Mouse (Mus musculus): ENCODE results near the gene Tnrc18. TPM values are rescaled to one million over a fixed set of nuclear protein-coding genes. Genes with fewer than 3 reads are reported as not detected.

The Tnrc18 gene
- polyA plus RNA-seq, 1 experiment from 2014 or later, result 8.9 TPM

DNA sequence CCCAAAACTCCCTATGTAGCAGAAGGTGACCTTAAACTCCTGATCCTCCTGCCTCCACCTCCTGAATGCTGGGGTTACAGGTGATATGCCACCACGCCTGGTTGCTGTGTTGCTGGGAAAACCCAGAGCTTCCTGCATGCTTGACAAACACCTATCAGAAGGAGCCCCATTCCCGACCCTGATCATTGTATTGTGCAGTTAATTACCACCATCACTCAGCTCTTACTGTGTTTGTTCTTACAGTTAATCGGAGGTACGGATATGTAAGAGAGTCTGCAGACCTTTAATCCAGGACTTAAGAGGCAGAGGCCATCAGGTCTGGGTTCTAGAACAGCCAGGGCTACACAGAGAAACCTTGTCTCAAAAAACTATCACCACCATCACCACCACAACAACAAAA, 18.2 kb downstream of the Tnrc18 start:
- peak overlapping the region; percentile 21; the same call in 1 of the 2 replicates for H3K27ac ChIP-seq
- no peaks in the 10 kb centered on the region for H3K9me3 ChIP-seq (replicated peaks)
- peak overlapping the region; percentile 50 for H3K4me3 ChIP-seq
- H3K9ac ChIP-seq, result peak overlapping the region; percentile 66
- WGBS (ENCODE audit: insufficient replicate concordance), result 80% methylated on average over 4 of the region's 4 CpGs
- no peaks in the 10 kb centered on the region for H3K36me3 ChIP-seq
- H3K4me1 ChIP-seq, result peaks cover 88% of the 10 kb centered on the region
- H3K4me2 ChIP-seq, result peak overlapping the region; percentile 71
- ATAC-seq, result no peak
- H3K27me3 ChIP-seq (replicated peaks), result no peaks in the 10 kb centered on the region

DNA sequence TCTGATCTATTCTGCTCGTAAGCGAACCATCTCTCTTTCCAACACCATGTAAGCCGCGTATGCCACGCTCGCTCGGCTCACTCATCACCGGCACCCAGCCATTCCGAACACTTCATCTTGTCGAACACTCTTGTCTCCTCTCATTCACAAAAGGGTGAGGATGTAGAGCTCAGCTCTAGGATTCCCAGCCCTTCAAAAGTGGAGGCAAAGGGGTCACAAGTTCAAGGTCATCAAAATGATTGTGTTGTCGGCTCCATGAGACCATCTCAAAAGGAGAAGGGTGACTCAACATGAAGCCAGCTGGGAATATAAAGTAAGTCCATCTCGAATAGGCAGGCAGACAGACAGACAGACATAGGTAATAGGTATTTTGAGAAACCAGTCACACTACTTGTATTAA, 19.3 kb downstream of the Tnrc18 start:
- peaks cover 86% of the 10 kb centered on the region for H3K4me1 ChIP-seq
- no peaks in the 10 kb centered on the region for H3K9me3 ChIP-seq (replicated peaks)
- H3K4me2 ChIP-seq, result 0 out of 2 replicates have a peak overlapping the region, but pooled peaks have one; percentile 71
- H3K27ac ChIP-seq, result no peak overlapping the region
- no peaks in the 10 kb centered on the region for H3K27me3 ChIP-seq (replicated peaks)
- WGBS (ENCODE audit: insufficient replicate concordance), result 86% methylated on average over 12 of the region's 12 CpGs
- H3K4me3 ChIP-seq, result no peak overlapping the region
- no peaks in the 10 kb centered on the region; the same call in 1 of the 2 replicates for H3K36me3 ChIP-seq
- no peak for ATAC-seq
- no peak overlapping the region for H3K9ac ChIP-seq

DNA sequence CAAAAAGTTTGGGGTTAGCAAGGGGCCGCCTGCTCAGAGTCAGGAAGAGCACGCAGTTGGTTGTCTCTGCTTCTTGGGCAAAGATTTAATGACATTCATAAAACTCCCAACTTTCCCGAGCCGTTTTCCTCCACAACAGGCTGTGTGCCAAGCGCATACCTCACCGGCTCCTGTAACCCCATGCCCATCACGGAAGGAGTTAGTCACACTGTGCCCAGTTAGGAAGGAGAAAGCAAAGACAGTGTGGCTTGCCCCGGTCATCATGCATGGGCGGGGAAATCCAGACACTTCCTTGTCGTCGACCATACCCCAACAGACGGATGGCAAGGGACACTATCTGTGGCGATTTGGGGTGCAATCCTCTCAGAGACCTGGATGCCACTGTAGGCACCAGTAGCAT, 19.8 kb downstream of the Tnrc18 start:
- ATAC-seq, result no peak
- H3K36me3 ChIP-seq, result peaks cover 3% of the 10 kb centered on the region; the same call in 1 of the 2 replicates
- no peaks in the 10 kb centered on the region for H3K27me3 ChIP-seq (replicated peaks)
- no peak overlapping the region for H3K4me3 ChIP-seq
- no peak overlapping the region for H3K4me2 ChIP-seq
- no peaks in the 10 kb centered on the region for H3K9me3 ChIP-seq (replicated peaks)
- peaks cover 86% of the 10 kb centered on the region for H3K4me1 ChIP-seq
- no peak overlapping the region for H3K9ac ChIP-seq
- WGBS (ENCODE audit: insufficient replicate concordance), result 83% methylated on average over 13 of the region's 13 CpGs
- H3K27ac ChIP-seq, result no peak overlapping the region

DNA sequence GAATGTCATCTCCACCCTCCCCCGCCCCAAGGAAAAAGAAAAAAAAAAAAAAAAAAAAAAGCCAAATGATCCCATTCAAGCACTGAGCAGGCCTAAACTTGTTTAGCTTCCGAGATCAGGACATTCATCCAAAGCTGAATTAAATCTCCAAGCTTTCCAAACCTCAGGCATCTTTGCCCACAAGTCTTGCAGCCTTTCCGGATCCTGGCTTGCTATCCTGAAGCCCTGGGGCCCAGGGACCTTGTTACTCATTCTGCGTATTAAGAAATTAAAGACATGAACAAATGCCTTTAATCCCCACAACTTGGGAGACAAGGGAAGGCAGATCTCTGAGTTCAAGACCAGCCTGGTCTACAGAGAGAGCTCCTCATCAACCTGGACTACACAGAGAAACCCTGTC, 20.5 kb downstream of the Tnrc18 start:
- Histone ChIP-seq H3K9me3 (replicated peaks) (no peaks in the 10 kb centered on the region), H3K4me1 (peaks cover 81% of the 10 kb centered on the region), H3K4me3 (no peak overlapping the region), H3K36me3 (peaks cover 5% of the 10 kb centered on the region; the same call in 1 of the 2 replicates), H3K27me3 (replicated peaks) (no peaks in the 10 kb centered on the region), H3K27ac (no peak overlapping the region), H3K9ac (no peak overlapping the region), H3K4me2 (no peak overlapping the region)
- WGBS (ENCODE audit: insufficient replicate concordance), result 79% methylated on average over 4 of the region's 4 CpGs
- no peak for ATAC-seq

DNA sequence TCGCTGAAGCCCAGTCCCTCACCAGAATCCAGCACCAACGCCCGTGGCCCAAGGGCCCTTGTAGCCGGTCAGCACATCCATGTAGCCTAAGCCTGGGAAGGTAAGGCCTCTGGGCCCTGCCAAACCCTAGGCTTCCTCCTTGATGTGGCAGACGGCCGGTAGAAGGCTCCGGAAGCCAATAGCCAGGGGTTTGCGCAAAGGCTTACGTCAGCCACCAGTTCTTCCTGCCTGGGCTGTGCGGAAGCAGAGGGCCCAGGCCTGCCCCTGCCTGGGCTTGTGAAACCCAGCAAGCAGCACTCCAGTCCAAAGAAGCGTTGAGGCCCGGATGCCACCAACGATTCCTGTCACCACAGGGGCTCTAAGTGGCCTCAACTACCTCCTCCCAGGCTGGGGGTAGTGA, 22.9 kb downstream of the Tnrc18 start:
- Histone ChIP-seq H3K27me3 (replicated peaks) (no peaks in the 10 kb centered on the region), H3K9me3 (replicated peaks) (no peaks in the 10 kb centered on the region), H3K4me2 (peak overlapping the region; percentile 49), H3K4me1 (peaks cover 57% of the 10 kb centered on the region), H3K27ac (peak overlapping the region; percentile 47), H3K36me3 (peaks cover 15% of the 10 kb centered on the region), H3K4me3 (peak overlapping the region; percentile 26), H3K9ac (peak overlapping the region; percentile 44; the same call in 1 of the 2 replicates)
- WGBS (ENCODE audit: insufficient replicate concordance), result 49% methylated on average over 13 of the region's 13 CpGs
- ATAC-seq, result 0 out of 2 replicates have a peak, but pooled peaks have one; percentile 48

DNA sequence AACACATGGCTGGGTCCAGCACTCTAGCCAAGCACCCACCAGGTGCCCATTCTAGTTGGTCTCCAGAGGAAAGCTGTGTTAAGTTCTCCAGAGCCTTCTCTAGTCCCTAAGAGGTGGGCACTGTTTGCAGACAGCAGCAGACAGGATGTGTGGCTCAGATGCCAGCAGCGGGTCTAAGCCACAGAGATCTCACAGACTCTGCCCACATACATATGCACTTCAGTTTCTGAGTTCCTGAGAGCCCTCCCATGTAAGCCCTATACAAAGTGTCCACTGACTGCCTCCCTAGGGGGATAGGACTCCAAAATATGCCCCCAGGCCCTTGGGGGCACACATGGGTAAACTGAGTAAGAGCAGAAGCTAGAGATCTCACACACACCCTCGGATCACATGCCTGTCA, 23.3 kb downstream of the Tnrc18 start:
- peaks cover 53% of the 10 kb centered on the region for H3K4me1 ChIP-seq
- H3K27me3 ChIP-seq (replicated peaks), result no peaks in the 10 kb centered on the region
- peaks cover 19% of the 10 kb centered on the region for H3K36me3 ChIP-seq
- 50% methylated on average over 2 of the region's 2 CpGs for WGBS (ENCODE audit: insufficient replicate concordance)
- H3K4me3 ChIP-seq, result peak overlapping the region; percentile 26
- ATAC-seq, result no peak
- H3K9ac ChIP-seq, result peak overlapping the region; percentile 44; the same call in 1 of the 2 replicates
- H3K27ac ChIP-seq, result peak overlapping the region; percentile 47
- H3K4me2 ChIP-seq, result peak overlapping the region; percentile 49
- H3K9me3 ChIP-seq (replicated peaks), result no peaks in the 10 kb centered on the region

DNA sequence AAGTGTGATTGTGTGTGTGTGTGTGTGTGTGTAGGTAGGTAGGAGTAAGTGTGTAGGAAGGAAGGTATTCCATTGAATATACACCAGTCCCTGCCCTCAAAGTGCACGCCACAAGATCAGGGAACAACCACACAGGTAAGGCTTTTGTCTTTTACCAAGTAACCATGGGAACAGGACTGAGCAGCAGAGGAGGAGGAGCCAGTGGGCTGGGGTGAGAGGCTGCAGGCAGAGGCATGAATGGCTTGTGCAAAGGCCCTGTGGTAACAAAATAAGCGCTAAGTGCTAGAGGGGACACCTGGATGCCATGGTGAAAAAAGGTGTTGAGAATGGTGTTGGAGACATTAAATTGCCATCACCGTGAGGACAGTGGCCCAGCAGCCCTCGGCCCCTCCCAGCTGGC, 24.9 kb downstream of the Tnrc18 start:
- Histone ChIP-seq H3K36me3 (peaks cover 35% of the 10 kb centered on the region), H3K27ac (no peak overlapping the region), H3K9me3 (replicated peaks) (peaks cover 12% of the 10 kb centered on the region), H3K4me2 (peak overlapping the region; percentile 11; the same call in 1 of the 2 replicates), H3K27me3 (replicated peaks) (no peaks in the 10 kb centered on the region), H3K9ac (no peak overlapping the region), H3K4me3 (no peak overlapping the region), H3K4me1 (peaks cover 42% of the 10 kb centered on the region)
- ATAC-seq, result no peak
- 81% methylated on average over 4 of the region's 4 CpGs for WGBS (ENCODE audit: insufficient replicate concordance)

DNA sequence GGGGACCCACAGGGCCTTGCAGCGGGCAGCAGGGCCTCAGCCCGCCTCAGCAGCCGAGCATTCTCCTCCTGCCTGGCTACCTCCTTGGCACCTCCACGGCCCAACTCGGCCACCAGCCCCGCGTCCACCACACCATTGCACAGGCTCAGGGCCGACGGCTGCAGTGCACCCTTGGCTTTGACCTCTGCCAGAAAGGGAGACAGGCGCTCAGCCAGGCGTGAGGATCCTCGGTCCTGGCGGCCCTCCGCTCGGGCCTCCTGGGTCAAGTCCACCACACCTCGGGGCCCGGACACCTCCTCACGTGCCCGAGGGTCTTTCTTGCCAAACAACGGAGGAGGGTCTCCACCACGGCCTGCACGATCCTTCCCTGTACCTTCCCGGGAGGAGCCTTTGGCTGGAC, 29.2 kb downstream of the Tnrc18 start:
- H3K4me3 ChIP-seq, result no peak overlapping the region
- 93% methylated on average over 21 of the region's 23 CpGs for WGBS (ENCODE audit: insufficient replicate concordance)
- no peak overlapping the region for H3K4me2 ChIP-seq
- H3K9me3 ChIP-seq (replicated peaks), result peaks cover 12% of the 10 kb centered on the region
- no peak for ATAC-seq
- H3K9ac ChIP-seq, result no peak overlapping the region
- peaks cover 57% of the 10 kb centered on the region for H3K36me3 ChIP-seq
- no peaks in the 10 kb centered on the region for H3K27me3 ChIP-seq (replicated peaks)
- H3K4me1 ChIP-seq, result peaks cover 14% of the 10 kb centered on the region
- H3K27ac ChIP-seq, result no peak overlapping the region

DNA sequence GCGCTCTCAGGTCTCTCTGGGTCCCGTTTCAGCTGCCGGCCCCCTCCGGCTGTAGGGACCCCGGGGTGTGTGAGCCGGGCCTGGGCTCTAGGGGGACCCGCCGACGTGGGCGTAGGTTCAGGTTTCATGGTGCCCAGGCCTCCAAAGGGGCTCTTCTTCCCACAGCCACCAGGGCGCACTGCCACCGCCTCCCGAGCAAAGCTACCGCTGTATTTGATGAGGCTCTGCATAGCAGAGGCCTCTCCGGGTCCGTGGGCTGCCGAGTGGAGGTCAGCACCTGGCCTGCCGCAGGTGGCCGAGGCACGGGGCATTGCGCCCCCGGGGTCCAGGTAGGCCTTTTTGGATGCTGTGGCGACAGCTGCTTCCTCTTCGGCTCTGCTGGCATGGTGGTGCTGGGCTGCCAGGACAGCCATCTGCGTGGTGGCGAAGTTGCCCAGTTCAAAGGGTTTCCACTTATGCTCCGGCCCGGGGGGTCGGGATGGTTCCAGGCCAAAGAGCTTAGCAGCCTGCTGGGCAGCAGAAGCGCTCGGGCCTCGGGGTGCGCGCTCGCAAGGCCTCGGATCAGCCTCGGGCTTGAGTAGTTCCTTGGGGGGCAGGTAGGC, 30.1 kb downstream of the Tnrc18 start:
- H3K36me3 ChIP-seq, result peaks cover 61% of the 10 kb centered on the region
- no peak for ATAC-seq
- WGBS (ENCODE audit: insufficient replicate concordance), result 90% methylated on average over 37 of the region's 37 CpGs

DNA sequence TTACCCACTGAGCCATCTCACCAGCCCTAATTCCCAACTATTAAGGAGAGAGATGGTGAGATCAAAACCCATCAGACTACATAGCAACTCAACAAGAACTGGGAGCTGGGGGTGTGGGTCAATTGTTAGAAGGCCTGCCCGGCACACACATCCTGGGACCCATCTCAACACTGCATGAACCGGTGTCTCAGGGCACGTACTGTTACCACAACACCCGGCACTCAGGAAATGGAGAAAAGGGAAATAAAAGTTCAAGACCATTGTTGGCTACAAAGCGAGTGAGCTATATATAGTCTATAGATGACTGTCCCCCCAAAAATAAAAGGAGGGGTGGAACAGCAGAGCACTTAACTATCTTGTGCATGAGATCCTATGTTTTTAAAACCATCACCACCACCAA, 30.8 kb downstream of the Tnrc18 start:
- Histone ChIP-seq H3K9ac (no peak overlapping the region), H3K9me3 (replicated peaks) (peaks cover 12% of the 10 kb centered on the region), H3K27me3 (replicated peaks) (no peaks in the 10 kb centered on the region), H3K4me1 (peaks cover 17% of the 10 kb centered on the region), H3K27ac (no peak overlapping the region), H3K4me2 (no peak overlapping the region), H3K36me3 (peaks cover 62% of the 10 kb centered on the region), H3K4me3 (no peak overlapping the region)
- WGBS (ENCODE audit: insufficient replicate concordance), result 53% methylated on average over 5 of the region's 5 CpGs
- no peak for ATAC-seq

More for the DNA sequence above, 30.1 kb downstream of the Tnrc18 start:
- Histone ChIP-seq H3K9ac (no peak overlapping the region), H3K9me3 (replicated peaks) (peaks cover 12% of the 10 kb centered on the region), H3K27ac (no peak overlapping the region), H3K4me2 (no peak overlapping the region), H3K27me3 (replicated peaks) (no peaks in the 10 kb centered on the region), H3K4me1 (peaks cover 15% of the 10 kb centered on the region), H3K4me3 (no peak overlapping the region)

DNA sequence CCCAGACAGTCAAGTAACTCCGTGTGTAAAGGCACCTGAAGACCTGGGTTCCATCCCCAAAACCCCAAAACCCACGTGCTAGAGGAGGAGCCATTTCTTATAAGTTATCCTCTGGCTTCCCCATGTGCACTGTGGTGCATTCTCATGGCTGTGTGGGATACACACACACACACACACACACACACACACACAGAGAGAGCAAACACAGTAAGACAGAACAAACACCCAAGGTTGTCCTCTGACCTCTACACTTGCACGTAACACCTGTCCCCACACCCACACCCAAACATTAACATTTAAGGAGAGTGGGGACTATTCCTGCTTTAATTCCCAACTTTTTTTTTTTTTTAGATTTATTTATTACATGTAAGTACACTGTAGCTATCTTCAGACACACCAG, 31.2 kb downstream of the Tnrc18 start:
- 81% methylated on average over 3 of the region's 3 CpGs for WGBS (ENCODE audit: insufficient replicate concordance)
- ATAC-seq, result no peak
- Histone ChIP-seq H3K9me3 (replicated peaks) (peaks cover 12% of the 10 kb centered on the region), H3K27me3 (replicated peaks) (no peaks in the 10 kb centered on the region), H3K36me3 (peaks cover 62% of the 10 kb centered on the region), H3K4me2 (no peak overlapping the region), H3K27ac (no peak overlapping the region), H3K4me1 (peaks cover 21% of the 10 kb centered on the region), H3K9ac (no peak overlapping the region), H3K4me3 (no peak overlapping the region)

DNA sequence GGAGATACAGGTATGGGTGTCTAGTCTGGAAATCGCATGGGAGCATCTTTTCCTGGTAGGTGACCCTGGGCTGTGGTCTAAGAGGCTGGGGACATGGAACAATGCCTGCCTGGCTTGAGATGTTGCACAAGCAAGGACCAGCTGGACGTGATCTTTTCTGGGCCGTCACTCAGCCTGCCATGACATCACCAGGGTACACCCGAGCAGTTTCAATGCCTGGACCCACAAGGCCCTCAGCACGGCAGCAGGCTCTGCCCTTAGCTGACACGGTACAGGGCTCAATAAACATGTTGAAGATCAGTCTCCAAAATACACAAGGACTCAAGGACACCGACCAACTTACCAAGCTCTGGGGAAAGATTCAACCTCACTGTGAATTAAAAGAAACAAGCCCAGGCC, 34.3 kb downstream of the Tnrc18 start:
- peaks cover 48% of the 10 kb centered on the region for H3K36me3 ChIP-seq
- 61% methylated on average over 7 of the region's 7 CpGs for WGBS (ENCODE audit: insufficient replicate concordance)
- no peak for ATAC-seq
- H3K4me1 ChIP-seq, result peaks cover 33% of the 10 kb centered on the region
- no peak overlapping the region for H3K27ac ChIP-seq
- no peak overlapping the region for H3K4me2 ChIP-seq
- H3K4me3 ChIP-seq, result no peak overlapping the region
- H3K9ac ChIP-seq, result no peak overlapping the region
- peaks cover 6% of the 10 kb centered on the region; the same call in 1 of the 2 replicates for H3K9me3 ChIP-seq (replicated peaks)
- H3K27me3 ChIP-seq (replicated peaks), result no peaks in the 10 kb centered on the region
